Mouse (Mus musculus) stomach, embryonic 15.5 days (tissue): ENCODE measurements around the gene Cd2ap. TPM values are rescaled to one million over a fixed set of nuclear protein-coding genes. Genes with fewer than 3 reads are reported as not detected.

ENCODE experiments used
- ATAC-seq: fragments of 200-750 bp; cut with Nextera tagmentation; 2 replicates; pipeline ENCODE4 v1.8.0; 2017; ENCODE audit warnings: low read depth, moderate number of reproducible peaks, moderate TSS enrichment; ENCODE audit not compliant: insufficient read depth, low FRiP score
- H3K27ac ChIP-seq: fragments of 300-500 bp; sonication (generic); 2 replicates; pipeline ENCODE4 v1.5.1; 2015; ENCODE audit warnings: mild to moderate bottlenecking, inconsistent platforms
- H3K27me3 ChIP-seq: fragments of 300-500 bp; sonication (generic); replicated peaks from 2 replicates; pipeline ENCODE4 v1.6.1; 2015; ENCODE audit warnings: inconsistent platforms
- H3K36me3 ChIP-seq: fragments of 300-500 bp; sonication (generic); 2 replicates; pipeline ENCODE4 v1.6.1; 2015; ENCODE audit warnings: inconsistent platforms
- H3K4me1 ChIP-seq: fragments of 300-500 bp; sonication (generic); 2 replicates; pipeline ENCODE4 v1.6.1; 2015; ENCODE audit warnings: inconsistent platforms
- H3K4me2 ChIP-seq: fragments of 300-500 bp; sonication (generic); 2 replicates; pipeline ENCODE4 v1.6.1; 2015; ENCODE audit warnings: mild to moderate bottlenecking, inconsistent platforms
- H3K4me3 ChIP-seq: fragments of 300-500 bp; sonication (generic); replicated peaks from 2 replicates; pipeline ENCODE4 v1.5.1; 2015; ENCODE audit warnings: inconsistent platforms
- H3K9ac ChIP-seq: fragments of 300-500 bp; sonication (generic); 2 replicates; pipeline ENCODE4 v1.6.1; 2015; ENCODE audit warnings: inconsistent platforms
- H3K9me3 ChIP-seq: fragments of 300-500 bp; sonication (generic); 2 replicates; pipeline ENCODE4 v1.6.1; 2016; ENCODE audit warnings: inconsistent platforms
- WGBS: fragments of 180-500 bp; shearing (Covaris S2); methylation state at CpG from one replicate; pipeline ENCODE4 v1.1.7; 2015; 5-methylcytosine and 5-hydroxymethylcytosine counted together
- polyA plus RNA-seq: library from polyadenylated mRNA; unstranded; fragments of >200 nt; fragmentation: Nextera tagmentation; extraction: Ambion mirVana; gene quantifications from 2 replicates; pipeline ENCODE4 v1.2.1, GENCODE M21; 2015

Cd2ap gene
- polyA plus RNA-seq, 1 experiment from 2014 or later: 37.4 TPM

- Histone ChIP-seq H3K4me3 (no peak overlapping the region), H3K9me3 (no peaks in the 10 kb centered on the region), H3K36me3 (no peaks in the 10 kb centered on the region), H3K4me2 (no peak overlapping the region), H3K9ac (no peak overlapping the region), H3K4me1 (0 out of 2 replicates have a peak, but pooled peaks cover 7% of the 10 kb centered on the region), H3K27me3 (no peaks in the 10 kb centered on the region), H3K27ac (no peak overlapping the region)
- 67% methylated on average over 4 of the region's 4 CpGs for WGBS
- no peak for ATAC-seq
Observed at GRCm38 (mm10) chr17:42887282-42887707, 10.8 kb upstream of the Cd2ap start.

- Histone ChIP-seq H3K9me3 (no peaks in the 10 kb centered on the region), H3K27me3 (no peaks in the 10 kb centered on the region), H3K27ac (peak overlapping the region; percentile 88), H3K4me2 (peak overlapping the region; percentile 35; the same call in 1 of the 2 replicates), H3K4me3 (no peak overlapping the region), H3K9ac (no peak overlapping the region), H3K4me1 (0 out of 2 replicates have a peak, but pooled peaks cover 7% of the 10 kb centered on the region), H3K36me3 (no peaks in the 10 kb centered on the region)
- peak; percentile 61 for ATAC-seq
- 41% methylated on average over 7 of the region's 7 CpGs for WGBS
Observed at GRCm38 (mm10) chr17:42885091-42885501, 8.6 kb upstream of the Cd2ap start.

- Histone ChIP-seq H3K4me1 (0 out of 2 replicates have a peak, but pooled peaks cover 7% of the 10 kb centered on the region), H3K4me3 (no peak overlapping the region), H3K9me3 (no peaks in the 10 kb centered on the region), H3K36me3 (no peaks in the 10 kb centered on the region), H3K4me2 (0 out of 2 replicates have a peak overlapping the region, but pooled peaks have one; percentile 35), H3K27ac (peak overlapping the region; percentile 88), H3K9ac (no peak overlapping the region), H3K27me3 (no peaks in the 10 kb centered on the region)
- WGBS: 38% methylated on average over 4 of the region's 4 CpGs
- ATAC-seq: peak; percentile 77
Observed at GRCm38 (mm10) chr17:42884382-42884781, 7.9 kb upstream of the Cd2ap start.

- ATAC-seq: peak; percentile 83
- peak overlapping the region; percentile 88 for H3K27ac ChIP-seq
- H3K27me3 ChIP-seq: no peaks in the 10 kb centered on the region
- 77% methylated on average over 8 of the region's 8 CpGs for WGBS
- H3K9ac ChIP-seq: no peak overlapping the region
- no peaks in the 10 kb centered on the region for H3K36me3 ChIP-seq
- no peak overlapping the region for H3K4me2 ChIP-seq
- no peak overlapping the region for H3K4me3 ChIP-seq
- 0 out of 2 replicates have a peak, but pooled peaks cover 7% of the 10 kb centered on the region for H3K4me1 ChIP-seq
- H3K9me3 ChIP-seq: no peaks in the 10 kb centered on the region
Observed at GRCm38 (mm10) chr17:42883769-42884168, 7.3 kb upstream of the Cd2ap start.

- Histone ChIP-seq H3K4me2 (no peak overlapping the region), H3K4me1 (0 out of 2 replicates have a peak, but pooled peaks cover 7% of the 10 kb centered on the region), H3K27ac (peak overlapping the region; percentile 88), H3K36me3 (no peaks in the 10 kb centered on the region), H3K9me3 (no peaks in the 10 kb centered on the region), H3K9ac (no peak overlapping the region), H3K4me3 (no peak overlapping the region), H3K27me3 (no peaks in the 10 kb centered on the region)
- peak; percentile 74 for ATAC-seq
- WGBS: 42% methylated on average over 9 of the region's 9 CpGs
Observed at GRCm38 (mm10) chr17:42883315-42883714, 6.8 kb upstream of the Cd2ap start.

- Histone ChIP-seq H3K9me3 (no peaks in the 10 kb centered on the region), H3K36me3 (no peaks in the 10 kb centered on the region), H3K9ac (no peak overlapping the region), H3K27me3 (no peaks in the 10 kb centered on the region), H3K4me2 (no peak overlapping the region), H3K4me3 (no peak overlapping the region), H3K27ac (peak overlapping the region; percentile 88), H3K4me1 (0 out of 2 replicates have a peak, but pooled peaks cover 7% of the 10 kb centered on the region)
- WGBS: 75% methylated on average over 1 of the region's 1 CpGs
- ATAC-seq: no peak
Observed at GRCm38 (mm10) chr17:42882873-42883272, 6.4 kb upstream of the Cd2ap start.

GRCm38 (mm10) chr17:42876904-42877425, 500 bp upstream of the Cd2ap start:
- Histone ChIP-seq H3K4me2 (peak overlapping the region; percentile 64), H3K9me3 (no peaks in the 10 kb centered on the region), H3K4me1 (peaks cover 6% of the 10 kb centered on the region; the same call in 1 of the 2 replicates), H3K4me3 (peak overlapping the region; percentile 93), H3K27me3 (no peaks in the 10 kb centered on the region), H3K27ac (peak overlapping the region; percentile 97; the same call in 1 of the 2 replicates), H3K9ac (no peak overlapping the region), H3K36me3 (no peaks in the 10 kb centered on the region)
- 19% methylated on average over 13 of the region's 13 CpGs for WGBS
- ATAC-seq: no peak

- H3K4me3 ChIP-seq: peak overlapping the region; percentile 93
- H3K27ac ChIP-seq: peak overlapping the region; percentile 97
- H3K9ac ChIP-seq: peak overlapping the region; percentile 99
- no peaks in the 10 kb centered on the region for H3K9me3 ChIP-seq
- H3K4me1 ChIP-seq: peaks cover 6% of the 10 kb centered on the region; the same call in 1 of the 2 replicates
- peak overlapping the region; percentile 64 for H3K4me2 ChIP-seq
- WGBS: under 1% methylated on average over 17 of the region's 17 CpGs
- no peak for ATAC-seq
- no peaks in the 10 kb centered on the region for H3K27me3 ChIP-seq
- no peaks in the 10 kb centered on the region for H3K36me3 ChIP-seq
Observed at GRCm38 (mm10) chr17:42875571-42876000, 879 bp downstream of the Cd2ap start.

- no peaks in the 10 kb centered on the region for H3K36me3 ChIP-seq
- 14% methylated on average over 6 of the region's 6 CpGs for WGBS
- no peak overlapping the region; the same call in 1 of the 2 replicates for H3K9ac ChIP-seq
- H3K27me3 ChIP-seq: no peaks in the 10 kb centered on the region
- no peak for ATAC-seq
- no peaks in the 10 kb centered on the region for H3K9me3 ChIP-seq
- H3K27ac ChIP-seq: peak overlapping the region; percentile 97; the same call in 1 of the 2 replicates
- H3K4me2 ChIP-seq: peak overlapping the region; percentile 64
- H3K4me3 ChIP-seq: peak overlapping the region; percentile 93
- H3K4me1 ChIP-seq: peaks cover 6% of the 10 kb centered on the region; the same call in 1 of the 2 replicates
Observed at GRCm38 (mm10) chr17:42875015-42875414, 1.4 kb downstream of the Cd2ap start.

- no peaks in the 10 kb centered on the region for H3K9me3 ChIP-seq
- H3K36me3 ChIP-seq: no peaks in the 10 kb centered on the region
- H3K27me3 ChIP-seq: no peaks in the 10 kb centered on the region
- H3K27ac ChIP-seq: no peak overlapping the region
- H3K9ac ChIP-seq: no peak overlapping the region
- H3K4me3 ChIP-seq: no peak overlapping the region
- no peak overlapping the region for H3K4me2 ChIP-seq
- no peak for ATAC-seq
- H3K4me1 ChIP-seq: peaks cover 6% of the 10 kb centered on the region; the same call in 1 of the 2 replicates
Observed at GRCm38 (mm10) chr17:42870465-42870864, 6.0 kb downstream of the Cd2ap start.

- Histone ChIP-seq H3K27me3 (no peaks in the 10 kb centered on the region), H3K4me1 (no peaks in the 10 kb centered on the region), H3K9ac (no peak overlapping the region), H3K4me2 (no peak overlapping the region), H3K27ac (no peak overlapping the region), H3K4me3 (no peak overlapping the region), H3K36me3 (no peaks in the 10 kb centered on the region), H3K9me3 (no peaks in the 10 kb centered on the region)
- no peak for ATAC-seq
- WGBS: 80% methylated on average over 3 of the region's 3 CpGs
Observed at GRCm38 (mm10) chr17:42863186-42863585, 13.3 kb downstream of the Cd2ap start.

GRCm38 (mm10) chr17:42860370-42860769, 16.1 kb downstream of the Cd2ap start:
- Histone ChIP-seq H3K36me3 (no peaks in the 10 kb centered on the region), H3K4me3 (no peak overlapping the region), H3K27me3 (no peaks in the 10 kb centered on the region), H3K4me2 (no peak overlapping the region), H3K9me3 (no peaks in the 10 kb centered on the region), H3K27ac (no peak overlapping the region), H3K9ac (no peak overlapping the region), H3K4me1 (no peaks in the 10 kb centered on the region)
- no peak for ATAC-seq
- WGBS: 86% methylated on average over 1 of the region's 1 CpGs
